Mouse (Mus musculus) midbrain, embryonic 15.5 days (tissue): ENCODE measurements around the gene Gm21789. TPM values are rescaled to one million over a fixed set of nuclear protein-coding genes. Genes with fewer than 3 reads are reported as not detected.
"Not testable (repeated sequence)": the region's sequence is repeated elsewhere in the genome, so short reads cannot be mapped to it uniquely, and the experiment has no call there.

Experiments
- ATAC-seq: fragments of 200-750 bp; cut with Nextera tagmentation; replicated peaks from 2 replicates; pipeline ENCODE4 v1.8.0; 2017; ENCODE audit warnings: moderate TSS enrichment
- H3K27ac ChIP-seq: fragments of 300-500 bp; sonication (generic); 2 replicates; pipeline ENCODE4 v1.5.1; 2015; ENCODE audit warnings: mild to moderate bottlenecking, inconsistent platforms
- H3K27me3 ChIP-seq: fragments of 300-500 bp; sonication (generic); replicated peaks from 2 replicates; pipeline ENCODE4 v1.6.1; 2015; ENCODE audit warnings: inconsistent platforms
- H3K36me3 ChIP-seq: fragments of 300-500 bp; sonication (generic); replicated peaks from 2 replicates; pipeline ENCODE4 v1.6.1; 2015; ENCODE audit warnings: inconsistent platforms
- H3K4me1 ChIP-seq: fragments of 300-500 bp; sonication (generic); 2 replicates; pipeline ENCODE4 v1.6.1; 2015; ENCODE audit warnings: inconsistent platforms
- H3K4me2 ChIP-seq: fragments of 300-500 bp; sonication (generic); 2 replicates; pipeline ENCODE4 v1.6.1; 2015; ENCODE audit warnings: inconsistent platforms, mild to moderate bottlenecking, moderate library complexity
- H3K4me3 ChIP-seq: fragments of 300-500 bp; sonication (generic); 2 replicates; pipeline ENCODE4 v1.5.1; 2015; ENCODE audit warnings: mild to moderate bottlenecking, inconsistent platforms
- H3K9ac ChIP-seq: fragments of 300-500 bp; sonication (generic); 2 replicates; pipeline ENCODE4 v1.6.1; 2015; ENCODE audit warnings: mild to moderate bottlenecking, inconsistent platforms
- H3K9me3 ChIP-seq: fragments of 300-500 bp; sonication (generic); 2 replicates; pipeline ENCODE4 v1.6.1; 2016; ENCODE audit warnings: inconsistent platforms
- WGBS: fragments of 180-500 bp; shearing (Covaris S2); methylation state at CpG from one replicate; pipeline ENCODE4 v1.1.7; 2015; ENCODE audit warnings: mixed read lengths; 5-methylcytosine and 5-hydroxymethylcytosine counted together
- polyA plus RNA-seq: library from polyadenylated mRNA; unstranded; fragments of >200 nt; fragmentation: Nextera tagmentation; extraction: Ambion mirVana; gene quantifications from 2 replicates; pipeline ENCODE4 v1.2.1, GENCODE M21; 2015

Gene Gm21789
- not detected in 2 replicates for polyA plus RNA-seq

DNA sequence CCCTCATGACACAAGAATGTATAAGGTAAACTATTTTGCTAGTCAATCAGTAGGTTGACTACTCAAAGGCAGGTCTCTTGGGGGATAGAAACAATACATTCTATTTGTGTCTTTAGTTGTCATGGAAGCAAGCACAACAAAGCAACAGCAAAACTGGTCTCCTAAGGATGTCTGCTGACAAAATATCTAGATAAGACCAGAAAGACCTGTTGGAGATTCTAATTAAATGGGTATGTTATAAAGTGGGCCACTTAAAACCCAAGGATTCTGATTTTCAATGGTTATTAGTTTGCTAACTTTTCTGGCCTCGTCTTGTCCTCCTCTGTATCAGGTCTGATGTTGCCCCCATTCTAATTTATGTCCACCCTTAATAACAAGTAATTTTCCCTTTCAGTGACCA, at the start of gene Gm21789:
Gene Gm21789, plus strand, starts transcription at position 301 of the 400 bp plus-strand sequence.
- not testable (repeated sequence) for H3K36me3 ChIP-seq, H3K27ac ChIP-seq, ATAC-seq, H3K9me3 ChIP-seq, H3K4me2 ChIP-seq, H3K4me3 ChIP-seq, H3K27me3 ChIP-seq, H3K9ac ChIP-seq, H3K4me1 ChIP-seq
- no CpG with 5 or more reads among the region's 1 CpGs for WGBS

DNA sequence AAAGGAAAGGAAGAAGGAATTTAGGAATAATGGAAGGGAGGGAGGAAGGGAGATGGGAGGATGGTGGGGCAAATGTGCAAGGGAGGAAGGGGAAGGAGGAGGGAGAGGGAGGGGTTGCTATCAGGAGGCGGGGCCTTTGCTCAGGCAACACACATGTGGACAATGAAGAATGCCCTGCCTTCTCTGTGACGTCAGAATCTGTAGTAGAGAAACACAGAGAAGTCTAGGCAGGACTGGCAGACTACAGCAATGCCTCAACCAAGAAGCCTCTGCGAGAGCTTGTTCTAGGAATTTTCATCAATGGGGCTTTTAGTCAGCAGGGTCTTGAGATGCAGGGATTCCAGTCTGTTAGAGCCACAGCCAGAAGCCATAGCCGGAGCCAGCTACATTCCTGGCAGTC, 47.2 kb upstream of the Gm21789 start, which contains the start of gene Btbd35f30:
Gene Btbd35f30, plus strand, starts transcription at position 301 of the 400 bp plus-strand sequence.
- not testable (repeated sequence) for H3K9ac ChIP-seq, H3K27me3 ChIP-seq, H3K4me2 ChIP-seq, H3K36me3 ChIP-seq, H3K27ac ChIP-seq, H3K4me1 ChIP-seq, ATAC-seq, H3K9me3 ChIP-seq, H3K4me3 ChIP-seq
- no CpG with 5 or more reads among the region's 4 CpGs for WGBS

DNA sequence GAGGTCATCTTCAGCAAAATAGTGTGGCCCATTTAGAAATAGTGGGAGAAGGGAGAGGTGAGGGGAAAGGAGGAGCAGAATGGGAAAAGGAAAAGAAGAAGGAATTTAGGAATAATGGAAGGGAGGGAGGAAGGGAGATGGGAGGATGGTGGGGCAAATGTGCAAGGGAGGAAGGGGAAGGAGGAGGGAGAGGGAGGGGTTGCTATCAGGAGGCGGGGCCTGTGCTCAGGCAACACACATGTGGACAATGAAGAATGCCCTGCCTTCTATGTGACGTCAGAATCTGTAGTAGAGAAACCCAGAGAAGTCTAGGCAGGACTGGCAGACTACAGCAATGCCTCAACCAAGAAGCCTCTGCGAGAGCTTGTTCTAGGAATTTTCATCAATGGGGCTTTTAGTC, 32.0 kb downstream of the Gm21789 start, which contains the start of gene Btbd35f5:
Gene Btbd35f5, plus strand, starts transcription at position 301 of the 400 bp plus-strand sequence.
- not testable (repeated sequence) for H3K9ac ChIP-seq, H3K4me3 ChIP-seq, H3K27me3 ChIP-seq, H3K9me3 ChIP-seq, H3K36me3 ChIP-seq, H3K4me2 ChIP-seq, H3K27ac ChIP-seq, H3K4me1 ChIP-seq, ATAC-seq
- WGBS: no CpG with 5 or more reads among the region's 3 CpGs

Other genes starting within 250 kb of the Gm21789 start
- not detected in 2 replicates for gene Btbd35f21, start 215.7 kb upstream of the Gm21789 start, polyA plus RNA-seq
- gene Btbd35f30, start 47.1 kb upstream of the Gm21789 start, polyA plus RNA-seq: not detected in 2 replicates
- gene Btbd35f5, start 32.1 kb downstream of the Gm21789 start, polyA plus RNA-seq: not detected in 2 replicates